Mouse (Mus musculus): ENCODE measurements around the gene Plcg1. TPM values are rescaled to one million over a fixed set of nuclear protein-coding genes. Genes with fewer than 3 reads are reported as not detected.

Plcg1 gene
- 64.7 TPM for polyA plus RNA-seq (2015; fragmentation: Illumina TruSeq; extraction: RNeasy Lipid Tissue Mini Kit (QIAGEN cat#74804); ENCODE audit: insufficient read depth, low replicate concordance)

DNA sequence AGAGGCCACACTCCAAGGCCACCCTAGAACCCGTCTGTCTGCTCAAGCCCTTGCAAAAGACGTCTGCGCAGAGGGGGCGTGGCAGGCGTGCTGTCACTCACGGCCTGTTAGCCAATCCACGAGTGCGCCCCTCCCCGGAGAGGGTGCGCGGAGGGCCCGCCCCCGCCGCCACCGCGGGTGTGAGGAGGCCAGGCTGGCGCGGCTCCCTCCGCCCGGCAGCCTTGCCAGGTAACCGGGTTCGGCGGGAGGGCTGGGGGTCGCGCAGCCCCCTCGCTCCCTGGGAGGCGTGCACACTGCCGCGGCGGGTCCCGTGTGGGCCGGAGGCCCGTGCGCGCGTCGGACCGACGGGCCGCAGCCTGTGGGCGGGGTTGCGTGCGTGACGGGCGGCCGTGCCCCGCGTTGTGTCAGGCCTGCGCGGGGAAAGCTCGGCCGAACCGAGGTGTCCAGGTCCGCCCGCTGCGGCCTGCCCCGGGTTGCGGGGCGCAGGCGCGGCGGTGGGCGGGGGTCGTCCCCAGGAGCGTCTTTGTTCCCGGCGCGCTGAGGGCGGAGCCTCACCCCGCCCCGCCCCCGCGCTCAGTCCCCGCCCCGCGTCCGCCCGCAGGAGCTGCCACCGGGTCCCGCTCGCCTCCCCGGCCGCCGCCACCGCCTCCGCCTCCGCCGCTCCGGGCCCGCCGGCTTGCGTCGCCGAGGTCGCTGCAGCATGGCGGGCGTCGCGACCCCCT lies at the start of gene Plcg1:
Plcg1 (plus strand) TSS at position 184 of the 722 bp plus-strand sequence.

Other genes with a start within 250 kb of the Plcg1 start
- 115 TPM for gene Top1, start 85.4 kb upstream of the Plcg1 start, polyA plus RNA-seq (2015; fragmentation: Illumina TruSeq; extraction: RNeasy Lipid Tissue Mini Kit (QIAGEN cat#74804); ENCODE audit: insufficient read depth, low replicate concordance)
- gene Zhx3, start 141.7 kb downstream of the Plcg1 start, polyA plus RNA-seq (2015; fragmentation: Illumina TruSeq; extraction: RNeasy Lipid Tissue Mini Kit (QIAGEN cat#74804); ENCODE audit: insufficient read depth, low replicate concordance): 4.9 TPM
- gene Lpin3, start 149.4 kb downstream of the Plcg1 start, polyA plus RNA-seq (2015; fragmentation: Illumina TruSeq; extraction: RNeasy Lipid Tissue Mini Kit (QIAGEN cat#74804); ENCODE audit: insufficient read depth, low replicate concordance): 4.0 TPM
- gene Emilin3, start 181.0 kb downstream of the Plcg1 start, polyA plus RNA-seq (2015; fragmentation: Illumina TruSeq; extraction: RNeasy Lipid Tissue Mini Kit (QIAGEN cat#74804); ENCODE audit: insufficient read depth, low replicate concordance): not detected

All from spleen, adult 10 weeks (tissue).